Mouse (Mus musculus) megakaryocyte, embryonic 14.5 days (primary cell): ENCODE measurements around the gene Epb41l3.

ENCODE experiments used
- FLI1 ChIP-seq: IDR thresholded peaks from 2 replicates; pipeline ENCODE4 v1.6.1; 2012; ENCODE audit warnings: low read length, inconsistent platforms, mixed read lengths
- GATA1 ChIP-seq: IDR thresholded peaks from 3 replicates; pipeline ENCODE4 v1.6.1; 2012; ENCODE audit warnings: mixed read lengths, low read length, inconsistent platforms, borderline replicate concordance

GRCm38 (mm10) chr17:69277362-69277761 lies 201.9 kb downstream of the Epb41l3 start:
- no peak for TF ChIP-seq FLI1
- no peak for TF ChIP-seq GATA1
